Mouse (Mus musculus) brain, embryonic 14.5 days (tissue): ENCODE results near the gene Kif22. TPM values are rescaled to one million over a fixed set of nuclear protein-coding genes. Genes with fewer than 3 reads are reported as not detected.
"Not testable (repeated sequence)": the region's sequence is repeated elsewhere in the genome, so short reads cannot be mapped to it uniquely, and the experiment has no call there.

Source experiments
- DNase-seq: peaks from one replicate; pipeline ENCODE4 v3.0.0-alpha.2; 2011; ENCODE audit warnings: low read depth
- CTCF ChIP-seq: fragments of 200-500 bp; IDR thresholded peaks from 2 replicates; pipeline ENCODE4 v1.5.1; 2012; ENCODE audit warnings: inconsistent platforms, mild to moderate bottlenecking, moderate library complexity, borderline replicate concordance; ENCODE audit not compliant: insufficient read depth, insufficient read length; ENCODE audit errors: extremely low read depth
- POLR2A ChIP-seq: fragments of 200-500 bp; IDR thresholded peaks from 2 replicates; pipeline ENCODE4 v1.6.1; 2012; ENCODE audit warnings: mild to moderate bottlenecking, inconsistent platforms, borderline replicate concordance; ENCODE audit not compliant: poor library complexity, insufficient read depth, insufficient read length, severe bottlenecking; ENCODE audit errors: extremely low read depth
- polyA plus RNA-seq: library from polyadenylated mRNA; depleted of rRNA; stranded (reverse); fragments of >200 nt; gene quantifications from 2 replicates; pipeline ENCODE4 v1.2.3, GENCODE M21; 2012; rRNA removed

Gene Kif22
- 25.5 and 42.0 TPM in 2 replicates for polyA plus RNA-seq

GRCm38 (mm10) chr7:127041851-127042672 lies at the start of gene Kif22:
TSS of gene Kif22 (minus strand) at chr7:127042471.
- TF ChIP-seq CTCF (no peak), POLR2A (no peak)
- DNase-seq, result peak; percentile 95

- TF ChIP-seq CTCF, result no peak
- TF ChIP-seq POLR2A, result no peak
- no peak for DNase-seq
Measured at GRCm38 (mm10) chr7:127091114-127091896, 49.0 kb upstream of the Kif22 start, which contains the start of gene AI467606. TSS of gene AI467606 (plus strand) at chr7:127091359.

GRCm38 (mm10) chr7:127090154-127091113 lies 48.2 kb upstream of the Kif22 start:
- no peak for TF ChIP-seq CTCF
- no peak for TF ChIP-seq POLR2A
- DNase-seq, result no peak

GRCm38 (mm10) chr7:127088901-127089845 lies 46.9 kb upstream of the Kif22 start:
- peak; percentile 19 for DNase-seq
- TF ChIP-seq CTCF (no peak), POLR2A (no peak)

- no peak for DNase-seq
- no peak for TF ChIP-seq CTCF
Measured at GRCm38 (mm10) chr7:127088083-127088482, 45.8 kb upstream of the Kif22 start.

GRCm38 (mm10) chr7:127087278-127088010 lies 45.2 kb upstream of the Kif22 start, which contains the start of gene Zg16:
TSS of gene Zg16 (minus strand) at chr7:127087328.
- not testable (repeated sequence) for DNase-seq

- DNase-seq, result not testable (repeated sequence)
Measured at GRCm38 (mm10) chr7:127085751-127086150, 43.5 kb upstream of the Kif22 start.

- TF ChIP-seq POLR2A (no peak), CTCF (no peak)
- no peak for DNase-seq
Measured at GRCm38 (mm10) chr7:127084794-127085193, 42.5 kb upstream of the Kif22 start.

GRCm38 (mm10) chr7:127083689-127084088 lies 41.4 kb upstream of the Kif22 start:
- TF ChIP-seq POLR2A (no peak), CTCF (no peak)
- no peak for DNase-seq

- no peak for DNase-seq
- no peak for TF ChIP-seq CTCF
- TF ChIP-seq POLR2A, result no peak
Measured at GRCm38 (mm10) chr7:127082995-127083394, 40.7 kb upstream of the Kif22 start.
